Mouse (Mus musculus) heart, adult 11 months (tissue): ENCODE results near the gene Hip1r.

Experiments
- DNase-seq: peaks from one replicate; pipeline ENCODE4 v3.0.0; 2022

Hip1r gene

GRCm38 (mm10) chr5:123973299-123974178 is at the start of gene Hip1r:
Hip1r (plus strand) TSS chr5:123973628.
- DNase-seq, result peak; percentile 99

- DNase-seq, result peak; percentile 86
Observed at GRCm38 (mm10) chr5:123927118-123927517, 46.3 kb upstream of the Hip1r start, which contains the start of gene Gm43518. Gm43518 (plus strand) TSS chr5:123927418.

GRCm38 (mm10) chr5:123930508-123930989 is 42.9 kb upstream of the Hip1r start, which contains the start of gene Ccdc62:
Ccdc62 (plus strand) TSS chr5:123930679.
- DNase-seq, result peak; percentile 99

GRCm38 (mm10) chr5:123931131-123931530 is 42.3 kb upstream of the Hip1r start:
- DNase-seq, result peak; percentile 86

- no peak for DNase-seq
Observed at GRCm38 (mm10) chr5:123932927-123933326, 40.5 kb upstream of the Hip1r start.

GRCm38 (mm10) chr5:123933556-123933955 is 39.9 kb upstream of the Hip1r start:
- DNase-seq, result no peak

GRCm38 (mm10) chr5:123933957-123934591 is 39.4 kb upstream of the Hip1r start:
- DNase-seq, result peak; percentile 84

GRCm38 (mm10) chr5:123935931-123936330 is 37.5 kb upstream of the Hip1r start:
- no peak for DNase-seq

- no peak for DNase-seq
Observed at GRCm38 (mm10) chr5:123938479-123938878, 34.9 kb upstream of the Hip1r start.

- peak; percentile 79 for DNase-seq
Observed at GRCm38 (mm10) chr5:123946546-123946945, 26.9 kb upstream of the Hip1r start.

GRCm38 (mm10) chr5:123947041-123947761 is 26.2 kb upstream of the Hip1r start:
- DNase-seq, result peak; percentile 78

- DNase-seq, result peak; percentile 87
Observed at GRCm38 (mm10) chr5:123952365-123953045, 20.9 kb upstream of the Hip1r start.

GRCm38 (mm10) chr5:123957213-123957612 is 16.2 kb upstream of the Hip1r start:
- DNase-seq, result no peak

- DNase-seq, result peak; percentile 63
Observed at GRCm38 (mm10) chr5:123959018-123959417, 14.4 kb upstream of the Hip1r start.

- peak; percentile 44 for DNase-seq
Observed at GRCm38 (mm10) chr5:123960129-123960528, 13.3 kb upstream of the Hip1r start.

GRCm38 (mm10) chr5:123961046-123961445 is 12.4 kb upstream of the Hip1r start:
- DNase-seq, result no peak

- no peak for DNase-seq
Observed at GRCm38 (mm10) chr5:123964208-123964607, 9.2 kb upstream of the Hip1r start.

GRCm38 (mm10) chr5:123966759-123967158 is 6.7 kb upstream of the Hip1r start:
- no peak for DNase-seq

- no peak for DNase-seq
Observed at GRCm38 (mm10) chr5:123968468-123968867, 5.0 kb upstream of the Hip1r start.

GRCm38 (mm10) chr5:123969216-123969615 is 4.2 kb upstream of the Hip1r start:
- peak; percentile 70 for DNase-seq

- peak; percentile 78 for DNase-seq
Observed at GRCm38 (mm10) chr5:123970576-123970975, 2.9 kb upstream of the Hip1r start.

- peak; percentile 45 for DNase-seq
Observed at GRCm38 (mm10) chr5:123972453-123972852, 975 bp upstream of the Hip1r start.

- peak; percentile 96 for DNase-seq
Observed at GRCm38 (mm10) chr5:123974179-123974485, 704 bp downstream of the Hip1r start.
